Comparison of ENCODE assay signal across 8 mouse cellular contexts in genomic region chr16:95093753-95094152, GRCm38 (mm10).
A peak's percentile ranks its signal among the peaks of the same experiment; 100 is the strongest.
DNase-seq lines count a peak whose midpoint lies in the region; ATAC-seq lines count a peak whose summit lies in the region.
"Had no signal": no experiment of that assay in that cellular context is flagged by ENCODE, and none has a peak within 500 bp of the region (broad histone marks: within the 10 kb centered on the region; RNA-seq: fewer than 3 reads in every experiment).

No protein-coding gene starts in this region.

- no peak overlapping the region for H3K4me3 ChIP-seq in heart, embryonic 16.5 days (ENCODE audit: low read length)
- no peak overlapping the region for H3K4me3 ChIP-seq in limb, embryonic 15.5 days
- H3K4me3 ChIP-seq: erythroblast, embryonic 14.5 days had no signal

- no peak overlapping the region for H3K4me2 ChIP-seq in heart, embryonic 16.5 days (ENCODE audit: low read depth, low read length)
- no peak overlapping the region for H3K4me2 ChIP-seq in limb, embryonic 15.5 days

- H3K27ac ChIP-seq in heart, embryonic 16.5 days (ENCODE audit: low read length) = no peak overlapping the region
- H3K27ac ChIP-seq in limb, embryonic 15.5 days = no peak overlapping the region

- WGBS in heart, embryonic 16.5 days = 18% methylated on average over 10 of the region's 10 CpGs
- 22% methylated on average over 10 of the region's 10 CpGs for WGBS in limb, embryonic 15.5 days

- no peaks in the 10 kb centered on the region for H3K27me3 ChIP-seq in heart, embryonic 16.5 days (ENCODE audit: control insufficient read depth, insufficient read depth, low read length)
- H3K27me3 ChIP-seq in limb, embryonic 15.5 days = no peaks in the 10 kb centered on the region

- no peaks in the 10 kb centered on the region for H3K36me3 ChIP-seq in heart, embryonic 16.5 days (ENCODE audit: control insufficient read depth, insufficient read depth)
- no peaks in the 10 kb centered on the region for H3K36me3 ChIP-seq in limb, embryonic 15.5 days

- H3K9ac ChIP-seq in heart, embryonic 16.5 days (ENCODE audit: low read length) = no peak overlapping the region
- H3K9ac ChIP-seq in limb, embryonic 15.5 days = no peak overlapping the region

- DNase-seq in ovary, postnatal 10 days (ENCODE audit: low spot score) = peak; percentile 10
- no peak for DNase-seq in ovary, adult 18-20 months (ENCODE audit: low spot score)
- peak; percentile 73 for DNase-seq in adrenal gland, postnatal 14 days
- DNase-seq in c-Kit-positive CD71-positive TER-119-positive erythroid progenitor cells, embryonic 14.5 days (ENCODE audit: low spot score) = no peak

- ATAC-seq in heart, embryonic 16.5 days (replicated peaks; ENCODE audit: extremely low read depth, insufficient read depth, low FRiP score) = 0 out of 2 replicates have a peak, but pooled peaks have one; percentile 45
- peak; percentile 48; the same call in 1 of the 2 replicates for ATAC-seq in limb, embryonic 15.5 days (ENCODE audit: insufficient number of reproducible peaks, low FRiP score, low TSS enrichment, low read depth)
- ATAC-seq in frontal cortex, adult (ENCODE audit: low TSS enrichment) = no peak

- H3K9me3 ChIP-seq in heart, embryonic 16.5 days (replicated peaks; ENCODE audit: control insufficient read depth, low read length) = no peaks in the 10 kb centered on the region
- no peaks in the 10 kb centered on the region for H3K9me3 ChIP-seq in limb, embryonic 15.5 days

- H3K4me1 ChIP-seq in heart, embryonic 16.5 days (ENCODE audit: control insufficient read depth, insufficient read depth, low read length) = no peaks in the 10 kb centered on the region
- H3K4me1 ChIP-seq in limb, embryonic 15.5 days = no peaks in the 10 kb centered on the region

Comparison
In these comparisons a context has a peak if more than half of its experiments do, and no peak if none do; other contexts are left out.
1. DNase-seq: peak in ovary, postnatal 10 days (single experiment) and adrenal gland, postnatal 14 days (single experiment); none in ovary, adult 18-20 months (single experiment) and c-Kit-positive CD71-positive TER-119-positive erythroid progenitor cells, embryonic 14.5 days (single experiment).